Mouse (Mus musculus) forebrain, embryonic 14.5 days (tissue): ENCODE data around the gene Scn10a. TPM values are rescaled to one million over a fixed set of nuclear protein-coding genes. Genes with fewer than 3 reads are reported as not detected.

Source experiments
- ATAC-seq: fragments of 200-750 bp; cut with Nextera tagmentation; 2 replicates; pipeline ENCODE4 v1.8.0; 2017; ENCODE audit warnings: mild to moderate bottlenecking, moderate library complexity
- DNase-seq: peaks from one replicate; pipeline ENCODE4 v3.0.0-alpha.2; 2015; ENCODE audit warnings: low spot score
- H3K27ac ChIP-seq: fragments of 300-500 bp; sonication (generic); 2 replicates; pipeline ENCODE4 v1.5.1; 2014; ENCODE audit warnings: low read depth, mild to moderate bottlenecking, control low read depth, low read length, moderate library complexity
- H3K27me3 ChIP-seq: fragments of 300-500 bp; sonication (generic); replicated peaks from 2 replicates; pipeline ENCODE4 v1.6.1; 2014; ENCODE audit warnings: low read length, control low read depth, mixed read lengths; ENCODE audit not compliant: control insufficient read depth, insufficient read depth
- H3K36me3 ChIP-seq: fragments of 300-500 bp; sonication (generic); 2 replicates; pipeline ENCODE4 v1.6.1; 2014; ENCODE audit warnings: low read length, control low read depth; ENCODE audit not compliant: control insufficient read depth, insufficient read depth
- H3K4me1 ChIP-seq: fragments of 300-500 bp; sonication (generic); 2 replicates; pipeline ENCODE4 v1.6.1; 2014; ENCODE audit warnings: antibody characterized with exemption, low read length, control low read depth; ENCODE audit not compliant: control insufficient read depth, insufficient read depth
- H3K4me2 ChIP-seq: fragments of 300-500 bp; sonication (generic); 2 replicates; pipeline ENCODE4 v1.6.1; 2014; ENCODE audit warnings: mild to moderate bottlenecking, control low read depth, low read length
- H3K4me3 ChIP-seq: fragments of 300-500 bp; sonication (generic); 2 replicates; pipeline ENCODE4 v1.5.1; 2014; ENCODE audit warnings: low read depth, low read length, control low read depth
- H3K9ac ChIP-seq: fragments of 300-500 bp; sonication (generic); 2 replicates; pipeline ENCODE4 v1.6.1; 2014; ENCODE audit warnings: mild to moderate bottlenecking, low read length, control low read depth, moderate library complexity
- H3K9me3 ChIP-seq: fragments of 300-500 bp; sonication (generic); replicated peaks from 2 replicates; pipeline ENCODE4 v1.6.1; 2016; ENCODE audit warnings: low read length, control low read depth, mixed read lengths; ENCODE audit not compliant: control insufficient read depth
- WGBS: fragments of 180-500 bp; shearing (Covaris S2); extraction: QIAGEN DNeasy Blood & Tissue Kit; methylation state at CpG from one replicate; pipeline ENCODE4 v1.1.7; 2014; 5-methylcytosine and 5-hydroxymethylcytosine counted together
- polyA plus RNA-seq: library from polyadenylated mRNA; unstranded; fragments of >200 nt; fragmentation: Nextera tagmentation; extraction: Ambion mirVana; gene quantifications from 2 replicates; pipeline ENCODE4 v1.2.1, GENCODE M21; 2014

Gene Scn10a
- polyA plus RNA-seq = 0.11 and 0.16 TPM in 2 replicates

DNA sequence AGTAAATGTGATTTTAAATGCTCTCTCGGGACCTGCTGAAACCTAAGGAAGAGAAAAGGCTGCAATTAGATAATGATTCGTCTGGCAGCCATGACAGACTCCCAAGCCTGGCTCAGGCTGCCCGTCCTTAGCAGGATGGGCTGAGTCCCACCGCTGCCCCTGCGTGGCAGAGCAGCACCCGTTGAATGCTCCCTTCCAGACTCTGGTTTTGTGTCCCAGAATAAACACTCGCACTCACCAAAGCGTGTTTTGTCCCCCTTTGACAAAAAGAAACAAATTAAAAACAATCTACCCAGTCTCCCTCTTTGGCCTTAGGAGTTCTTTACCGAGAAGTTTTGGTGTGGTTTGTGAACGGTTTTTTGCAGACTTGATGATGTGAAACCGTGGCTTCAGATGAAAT lies at the start of gene Scn10a:
Scn10a (minus strand) TSS at position 101 of the 400 bp plus-strand sequence.
- Histone ChIP-seq H3K4me1 (no peaks in the 10 kb centered on the region), H3K9ac (no peak within 1 kb of the TSS), H3K4me3 (no peak within 1 kb of the TSS), H3K4me2 (no peak within 1 kb of the TSS), H3K27ac (no peak within 1 kb of the TSS), H3K36me3 (no peaks in the 10 kb centered on the region), H3K9me3 (no peaks in the 10 kb centered on the region), H3K27me3 (no peaks in the 10 kb centered on the region)
- DNase-seq (no peak), ATAC-seq (no peak)
- 78% methylated on average over 11 of the region's 11 CpGs for WGBS

DNA sequence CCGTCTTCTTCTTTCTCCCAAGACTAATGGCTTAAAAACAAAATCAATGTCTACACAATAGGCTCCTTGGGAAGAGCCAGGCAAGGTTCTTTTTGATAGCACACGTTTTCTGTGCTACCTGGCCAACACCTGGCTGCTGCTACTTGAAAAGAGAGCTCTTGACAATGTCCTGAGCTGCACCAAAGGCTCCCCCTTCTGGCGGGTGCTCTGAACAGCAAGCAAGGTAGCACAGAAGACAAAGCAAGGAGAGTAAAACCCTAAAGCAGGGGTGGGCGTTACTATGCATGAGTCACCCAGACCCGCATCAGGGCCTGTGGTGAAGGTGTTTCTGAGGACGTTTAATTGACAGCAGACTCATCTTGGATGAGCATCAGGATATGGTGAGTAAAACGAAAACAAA lies 49.5 kb upstream of the Scn10a start:
- peak; percentile 25 for DNase-seq
- H3K4me1 ChIP-seq = no peaks in the 10 kb centered on the region
- WGBS = 49% methylated on average over 7 of the region's 7 CpGs

DNA sequence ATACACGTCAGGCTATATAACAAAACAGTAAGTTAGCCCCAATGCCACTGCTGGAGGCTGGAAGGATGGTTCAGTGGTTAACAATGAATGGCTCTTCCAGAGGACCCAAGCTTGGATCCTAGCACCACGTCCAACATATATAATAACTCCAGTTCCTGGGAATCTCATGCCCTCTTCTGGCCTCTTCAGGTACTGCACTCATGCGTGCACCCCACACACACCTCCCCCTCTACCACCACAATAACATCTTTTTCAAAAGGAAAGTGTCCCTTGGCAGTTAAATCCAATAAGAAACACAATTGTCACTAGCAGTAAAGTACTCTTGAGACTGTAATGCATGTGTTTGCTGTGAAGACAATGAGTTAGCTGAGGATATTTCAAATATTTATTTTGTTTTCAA lies 41.1 kb upstream of the Scn10a start:
- no peak overlapping the region for H3K9ac ChIP-seq
- H3K4me1 ChIP-seq = no peaks in the 10 kb centered on the region
- no peaks in the 10 kb centered on the region for H3K36me3 ChIP-seq
- ATAC-seq (no peak), DNase-seq (no peak)
- H3K27me3 ChIP-seq = no peaks in the 10 kb centered on the region
- no peak overlapping the region for H3K4me3 ChIP-seq
- H3K27ac ChIP-seq = no peak overlapping the region
- no peaks in the 10 kb centered on the region for H3K9me3 ChIP-seq
- no peak overlapping the region for H3K4me2 ChIP-seq
- WGBS = 89% methylated on average over 3 of the region's 3 CpGs

More for the DNA sequence above, 49.5 kb upstream of the Scn10a start:
- no peaks in the 10 kb centered on the region for H3K9me3 ChIP-seq
- no peak overlapping the region for H3K4me2 ChIP-seq
- H3K4me3 ChIP-seq = no peak overlapping the region
- no peak overlapping the region for H3K9ac ChIP-seq
- H3K27ac ChIP-seq = no peak overlapping the region
- ATAC-seq = no peak
- H3K36me3 ChIP-seq = no peaks in the 10 kb centered on the region
- no peaks in the 10 kb centered on the region for H3K27me3 ChIP-seq

DNA sequence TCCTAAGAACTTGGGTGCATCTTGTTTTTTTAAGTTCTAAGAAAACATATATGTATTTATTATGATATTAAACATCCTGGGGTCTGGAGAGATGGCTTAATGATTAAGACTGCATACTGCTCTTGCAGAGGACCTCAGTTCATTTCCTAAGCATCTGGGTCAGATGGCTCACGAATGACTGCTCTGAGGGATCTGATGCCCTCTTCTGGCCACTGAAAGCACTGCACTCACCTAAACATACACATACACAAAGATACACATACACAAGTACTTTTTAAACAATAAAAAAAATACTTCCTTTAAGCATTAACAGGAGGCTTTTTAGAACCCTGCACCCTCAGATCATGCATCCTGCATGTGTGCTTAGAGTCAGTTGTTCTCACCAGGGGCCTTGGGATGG lies 40.3 kb upstream of the Scn10a start:
- ATAC-seq (no peak), DNase-seq (no peak)
- no peak overlapping the region for H3K4me2 ChIP-seq
- no peak overlapping the region for H3K4me3 ChIP-seq
- no peaks in the 10 kb centered on the region for H3K27me3 ChIP-seq
- WGBS = 81% methylated on average over 1 of the region's 1 CpGs
- H3K27ac ChIP-seq = no peak overlapping the region
- H3K4me1 ChIP-seq = no peaks in the 10 kb centered on the region
- no peaks in the 10 kb centered on the region for H3K9me3 ChIP-seq
- no peak overlapping the region for H3K9ac ChIP-seq
- no peaks in the 10 kb centered on the region for H3K36me3 ChIP-seq

DNA sequence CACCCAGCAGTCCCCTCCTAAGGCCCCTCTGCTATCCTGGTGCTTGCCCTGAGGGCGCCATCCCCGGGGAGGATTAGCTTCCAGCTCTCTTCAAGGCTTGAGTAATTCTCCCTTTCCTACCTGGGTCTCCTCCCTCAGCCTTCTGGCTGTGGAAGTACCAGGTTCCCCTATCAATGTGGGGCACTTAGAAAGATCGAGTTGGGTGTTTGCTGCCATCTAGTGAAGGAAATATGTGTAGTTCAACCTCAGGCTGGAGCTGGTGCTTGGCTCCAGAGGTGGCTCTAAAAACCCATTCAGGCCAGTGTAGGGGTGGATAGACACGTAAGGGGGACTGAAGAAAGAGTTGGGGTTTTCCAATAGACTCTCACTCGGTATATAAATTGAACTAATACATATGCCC lies 32.4 kb upstream of the Scn10a start:
- Histone ChIP-seq H3K9ac (no peak overlapping the region), H3K36me3 (no peaks in the 10 kb centered on the region), H3K4me3 (no peak overlapping the region), H3K9me3 (no peaks in the 10 kb centered on the region), H3K4me2 (no peak overlapping the region), H3K4me1 (no peaks in the 10 kb centered on the region), H3K27me3 (no peaks in the 10 kb centered on the region), H3K27ac (no peak overlapping the region)
- ATAC-seq = peak; percentile 62; the same call in 1 of the 2 replicates
- WGBS = 12% methylated on average over 5 of the region's 5 CpGs
- DNase-seq = peak; percentile 84

DNA sequence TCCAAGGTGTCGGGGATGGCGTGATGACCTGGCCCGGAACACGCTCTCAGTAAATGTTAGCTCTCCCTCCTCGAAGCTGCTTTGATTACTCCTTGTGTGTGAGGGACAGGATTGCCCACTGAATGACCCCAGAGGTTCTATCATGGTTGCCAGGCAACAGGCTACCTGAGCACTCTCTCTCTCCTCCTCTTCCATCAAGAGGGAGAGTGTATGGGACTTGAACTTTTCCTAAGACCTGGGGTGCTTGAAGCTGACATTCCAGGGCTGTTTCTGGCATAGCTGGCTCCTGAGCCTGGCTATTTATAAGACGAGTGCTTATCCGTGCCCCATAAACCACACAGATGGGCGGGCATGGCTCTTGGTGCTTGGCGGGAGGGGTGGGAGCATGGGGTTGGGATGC lies 30.0 kb upstream of the Scn10a start:
- no peaks in the 10 kb centered on the region for H3K27me3 ChIP-seq
- no peaks in the 10 kb centered on the region for H3K36me3 ChIP-seq
- no peak overlapping the region for H3K4me3 ChIP-seq
- ATAC-seq = no peak
- DNase-seq = no peak
- WGBS = 86% methylated on average over 9 of the region's 9 CpGs
- no peaks in the 10 kb centered on the region for H3K9me3 ChIP-seq
- H3K9ac ChIP-seq = no peak overlapping the region
- H3K4me2 ChIP-seq = no peak overlapping the region
- no peak overlapping the region for H3K27ac ChIP-seq
- no peaks in the 10 kb centered on the region for H3K4me1 ChIP-seq

DNA sequence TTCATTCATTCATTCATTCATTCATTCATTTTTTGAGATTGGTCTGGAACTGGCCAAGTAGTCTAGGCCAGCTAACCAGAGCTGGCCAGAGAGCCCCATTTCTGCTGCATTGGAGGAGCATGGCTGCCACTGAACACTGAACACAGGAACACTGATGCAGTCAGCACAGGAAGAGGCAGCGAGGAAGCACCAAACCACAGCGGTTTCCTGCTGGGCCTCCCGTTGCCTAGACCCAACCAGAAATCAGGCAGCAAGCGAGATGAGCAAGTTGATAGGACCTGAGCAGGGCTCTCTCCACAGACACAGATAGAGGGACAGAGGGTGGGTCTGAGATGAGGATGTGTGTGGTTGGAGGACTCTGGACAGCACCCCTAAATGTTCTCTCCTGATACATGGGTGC lies 24.8 kb upstream of the Scn10a start:
- no peak overlapping the region for H3K4me2 ChIP-seq
- 92% methylated on average over 4 of the region's 4 CpGs for WGBS
- H3K27ac ChIP-seq = no peak overlapping the region
- H3K4me3 ChIP-seq = no peak overlapping the region
- H3K9me3 ChIP-seq = no peaks in the 10 kb centered on the region
- H3K27me3 ChIP-seq = no peaks in the 10 kb centered on the region
- ATAC-seq = no peak
- H3K9ac ChIP-seq = no peak overlapping the region
- no peak for DNase-seq
- no peaks in the 10 kb centered on the region for H3K36me3 ChIP-seq
- no peaks in the 10 kb centered on the region for H3K4me1 ChIP-seq

DNA sequence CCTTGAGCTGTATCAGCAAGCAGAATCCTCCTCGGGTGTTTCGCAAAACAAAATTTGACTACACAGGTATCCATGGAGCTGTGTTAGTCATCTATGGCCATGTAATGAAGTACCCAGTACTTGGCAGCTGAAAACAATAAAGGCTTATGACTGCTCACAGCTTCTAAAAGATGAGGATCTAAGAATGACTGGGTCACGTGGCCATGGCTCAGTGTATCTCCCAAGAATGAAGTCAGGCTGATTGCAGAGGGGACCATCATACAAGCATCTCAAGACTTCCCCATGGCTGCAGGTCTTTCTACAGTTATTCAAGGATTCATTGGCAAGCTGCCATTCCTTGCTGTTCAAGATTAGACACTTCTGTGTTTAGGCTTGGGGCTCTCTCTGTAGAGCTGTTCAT lies 24.2 kb upstream of the Scn10a start:
- Histone ChIP-seq H3K27me3 (no peaks in the 10 kb centered on the region), H3K9me3 (no peaks in the 10 kb centered on the region), H3K36me3 (no peaks in the 10 kb centered on the region), H3K27ac (no peak overlapping the region), H3K4me2 (no peak overlapping the region), H3K9ac (no peak overlapping the region), H3K4me3 (no peak overlapping the region), H3K4me1 (no peaks in the 10 kb centered on the region)
- ATAC-seq = no peak
- WGBS = 88% methylated on average over 3 of the region's 3 CpGs
- peak; percentile 27 for DNase-seq

DNA sequence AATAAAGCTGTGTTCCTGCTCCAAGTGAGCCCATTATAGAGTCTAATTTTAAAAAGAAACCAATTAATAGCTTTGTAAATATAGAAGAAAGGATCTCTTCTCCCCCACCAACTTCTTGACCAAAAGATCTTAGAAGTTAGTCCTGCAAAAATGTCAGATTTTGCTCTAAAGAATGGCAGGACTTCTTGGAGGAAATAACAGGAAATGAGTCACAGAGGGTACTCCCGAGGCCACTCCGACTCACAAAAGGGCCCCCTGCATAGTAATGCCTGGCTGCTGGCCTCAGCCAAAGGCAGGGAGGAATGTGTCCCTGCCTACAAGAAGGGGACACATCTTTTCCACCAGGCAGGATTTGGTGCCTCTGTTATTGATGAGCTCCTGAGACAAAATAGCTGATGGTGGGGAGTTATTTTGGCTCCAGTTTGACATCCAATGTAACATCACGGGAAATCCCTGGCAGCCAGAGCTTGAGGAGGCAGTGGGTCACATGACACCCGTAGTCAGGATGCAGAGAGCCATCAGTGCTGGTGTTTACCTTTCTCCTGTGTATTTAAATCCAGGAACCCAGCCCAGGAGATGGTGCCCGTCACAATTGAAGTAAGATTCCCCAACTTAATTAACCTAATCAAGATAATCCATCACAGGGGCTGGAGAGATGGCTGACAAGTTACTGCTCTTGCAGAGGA lies 22.1 kb upstream of the Scn10a start:
- Histone ChIP-seq H3K27me3 (no peaks in the 10 kb centered on the region), H3K27ac (no peak overlapping the region), H3K9ac (no peak overlapping the region), H3K4me1 (no peaks in the 10 kb centered on the region), H3K4me2 (no peak overlapping the region), H3K36me3 (no peaks in the 10 kb centered on the region), H3K4me3 (no peak overlapping the region), H3K9me3 (no peaks in the 10 kb centered on the region)
- ATAC-seq = no peak
- no peak for DNase-seq
- 44% methylated on average over 5 of the region's 5 CpGs for WGBS
